Mouse (Mus musculus) neural tube, embryonic 14.5 days (tissue): ENCODE measurements around the gene St13. TPM values are rescaled to one million over a fixed set of nuclear protein-coding genes. Genes with fewer than 3 reads are reported as not detected.
A peak's percentile ranks its signal among the peaks of the same experiment; 100 is the strongest.

Experiments used
- ATAC-seq: fragments of 200-750 bp; cut with Nextera tagmentation; 2 replicates; pipeline ENCODE4 v1.8.0; 2017; ENCODE audit warnings: low read depth, mild to moderate bottlenecking, moderate TSS enrichment, moderate library complexity
- H3K27ac ChIP-seq: fragments of 300-500 bp; sonication (generic); 2 replicates; pipeline ENCODE4 v1.5.1; 2014; ENCODE audit warnings: low read depth, mild to moderate bottlenecking, control low read depth, low read length, moderate library complexity, mixed read lengths
- H3K27me3 ChIP-seq: fragments of 300-500 bp; sonication (generic); 2 replicates; pipeline ENCODE4 v1.6.1; 2014; ENCODE audit warnings: low read length; ENCODE audit not compliant: control insufficient read depth, insufficient read depth
- H3K36me3 ChIP-seq: fragments of 300-500 bp; sonication (generic); 2 replicates; pipeline ENCODE4 v1.6.1; 2014; ENCODE audit warnings: low read length, mixed read lengths; ENCODE audit not compliant: control insufficient read depth, insufficient read depth
- H3K4me1 ChIP-seq: fragments of 300-500 bp; sonication (generic); 2 replicates; pipeline ENCODE4 v1.6.1; 2014; ENCODE audit warnings: low read length; ENCODE audit not compliant: control insufficient read depth, insufficient read depth
- H3K4me2 ChIP-seq: fragments of 300-500 bp; sonication (generic); 2 replicates; pipeline ENCODE4 v1.6.1; 2014; ENCODE audit warnings: mild to moderate bottlenecking, low read depth, low read length, control low read depth
- H3K4me3 ChIP-seq: fragments of 300-500 bp; sonication (generic); 2 replicates; pipeline ENCODE4 v1.5.1; 2014; ENCODE audit warnings: low read depth, low read length, control low read depth, mixed read lengths
- H3K9ac ChIP-seq: fragments of 300-500 bp; sonication (generic); replicated peaks from 2 replicates; pipeline ENCODE4 v1.6.1; 2014; ENCODE audit warnings: low read depth, mild to moderate bottlenecking, control low read depth, low read length, mixed read lengths
- H3K9me3 ChIP-seq: fragments of 300-500 bp; sonication (generic); 2 replicates; pipeline ENCODE4 v1.6.1; 2016; ENCODE audit warnings: low read length; ENCODE audit not compliant: control insufficient read depth
- WGBS: fragments of 180-500 bp; shearing (Covaris S2); extraction: QIAGEN DNeasy Blood & Tissue Kit; methylation state at CpG from one replicate; pipeline ENCODE4 v1.1.7; 2014; 5-methylcytosine and 5-hydroxymethylcytosine counted together
- polyA plus RNA-seq: library from polyadenylated mRNA; unstranded; fragments of >200 nt; fragmentation: Nextera tagmentation; extraction: Ambion mirVana; gene quantifications from 2 replicates; pipeline ENCODE4 v1.2.1, GENCODE M21; 2014

The St13 gene
- polyA plus RNA-seq = 173 and 184 TPM in 2 replicates

GRCm38 (mm10) chr15:81399638-81400315 is at the start of gene St13, which contains the start of gene Xpnpep3:
Gene St13, minus strand, starts transcription at chr15:81400077.
Gene Xpnpep3, plus strand, starts transcription at chr15:81400138.
- peak; percentile 100 for ATAC-seq
- peaks cover 15% of the 10 kb centered on the region; the same call in 1 of the 2 replicates for H3K4me1 ChIP-seq
- peak within 1 kb of the TSS; percentile 86 for H3K9ac ChIP-seq
- H3K4me3 ChIP-seq = peak within 1 kb of the TSS; percentile 95
- H3K9me3 ChIP-seq = no peaks in the 10 kb centered on the region
- WGBS = under 1% methylated on average over 50 of the region's 50 CpGs
- H3K27me3 ChIP-seq = no peaks in the 10 kb centered on the region
- peak within 1 kb of the TSS; percentile 67 for H3K4me2 ChIP-seq
- H3K36me3 ChIP-seq = no peaks in the 10 kb centered on the region
- H3K27ac ChIP-seq = peak within 1 kb of the TSS; percentile 96

- Histone ChIP-seq H3K4me1 (no peaks in the 10 kb centered on the region), H3K36me3 (peaks cover 3% of the 10 kb centered on the region), H3K27me3 (no peaks in the 10 kb centered on the region), H3K4me3 (no peak overlapping the region), H3K4me2 (no peak overlapping the region), H3K27ac (no peak overlapping the region), H3K9ac (no peak overlapping the region), H3K9me3 (no peaks in the 10 kb centered on the region)
- WGBS = 60% methylated on average over 3 of the region's 3 CpGs
- peak; percentile 71 for ATAC-seq
Measured at GRCm38 (mm10) chr15:81448463-81448862, 48.6 kb upstream of the St13 start.

- Histone ChIP-seq H3K36me3 (0 out of 2 replicates have a peak, but pooled peaks cover 3% of the 10 kb centered on the region), H3K4me1 (no peaks in the 10 kb centered on the region), H3K27ac (no peak overlapping the region), H3K9me3 (no peaks in the 10 kb centered on the region), H3K9ac (no peak overlapping the region), H3K27me3 (no peaks in the 10 kb centered on the region), H3K4me2 (no peak overlapping the region), H3K4me3 (no peak overlapping the region)
- no peak for ATAC-seq
Measured at GRCm38 (mm10) chr15:81439236-81439635, 39.4 kb upstream of the St13 start.

- H3K4me1 ChIP-seq = no peaks in the 10 kb centered on the region
- H3K27me3 ChIP-seq = no peaks in the 10 kb centered on the region
- 0 out of 2 replicates have a peak, but pooled peaks cover 3% of the 10 kb centered on the region for H3K36me3 ChIP-seq
- H3K4me2 ChIP-seq = no peak overlapping the region
- no peaks in the 10 kb centered on the region for H3K9me3 ChIP-seq
- H3K27ac ChIP-seq = no peak overlapping the region
- ATAC-seq = no peak
- H3K4me3 ChIP-seq = no peak overlapping the region
- no peak overlapping the region for H3K9ac ChIP-seq
- WGBS = 97% methylated on average over 1 of the region's 1 CpGs
Measured at GRCm38 (mm10) chr15:81438345-81438744, 38.5 kb upstream of the St13 start.

GRCm38 (mm10) chr15:81431195-81431594 is 31.3 kb upstream of the St13 start:
- no peaks in the 10 kb centered on the region for H3K27me3 ChIP-seq
- H3K4me3 ChIP-seq = no peak overlapping the region
- H3K9ac ChIP-seq = no peak overlapping the region
- H3K4me2 ChIP-seq = no peak overlapping the region
- WGBS = 76% methylated on average over 1 of the region's 1 CpGs
- no peaks in the 10 kb centered on the region for H3K4me1 ChIP-seq
- peaks cover 6% of the 10 kb centered on the region; the same call in 1 of the 2 replicates for H3K36me3 ChIP-seq
- no peaks in the 10 kb centered on the region for H3K9me3 ChIP-seq
- H3K27ac ChIP-seq = no peak overlapping the region
- ATAC-seq = no peak

GRCm38 (mm10) chr15:81427947-81428346 is 28.1 kb upstream of the St13 start:
- 95% methylated on average over 2 of the region's 2 CpGs for WGBS
- no peak overlapping the region for H3K9ac ChIP-seq
- H3K27ac ChIP-seq = no peak overlapping the region
- H3K4me1 ChIP-seq = no peaks in the 10 kb centered on the region
- ATAC-seq = no peak
- H3K27me3 ChIP-seq = no peaks in the 10 kb centered on the region
- peaks cover 6% of the 10 kb centered on the region; the same call in 1 of the 2 replicates for H3K36me3 ChIP-seq
- no peak overlapping the region for H3K4me3 ChIP-seq
- H3K4me2 ChIP-seq = no peak overlapping the region
- no peaks in the 10 kb centered on the region for H3K9me3 ChIP-seq

- ATAC-seq = no peak
- WGBS = 89% methylated on average over 3 of the region's 3 CpGs
- no peaks in the 10 kb centered on the region for H3K4me1 ChIP-seq
Measured at GRCm38 (mm10) chr15:81425311-81425710, 25.4 kb upstream of the St13 start.

GRCm38 (mm10) chr15:81422156-81422681 is 22.3 kb upstream of the St13 start:
- Histone ChIP-seq H3K27me3 (no peaks in the 10 kb centered on the region), H3K9ac (no peak overlapping the region), H3K4me3 (no peak overlapping the region), H3K4me2 (no peak overlapping the region), H3K4me1 (no peaks in the 10 kb centered on the region), H3K27ac (no peak overlapping the region), H3K36me3 (0 out of 2 replicates have a peak, but pooled peaks cover 2% of the 10 kb centered on the region), H3K9me3 (no peaks in the 10 kb centered on the region)
- WGBS = 91% methylated on average over 7 of the region's 7 CpGs
- ATAC-seq = no peak

More at GRCm38 (mm10) chr15:81425311-81425710, 25.4 kb upstream of the St13 start:
- H3K9ac ChIP-seq = no peak overlapping the region
- no peaks in the 10 kb centered on the region for H3K9me3 ChIP-seq
- H3K27ac ChIP-seq = no peak overlapping the region
- peaks cover 3% of the 10 kb centered on the region; the same call in 1 of the 2 replicates for H3K36me3 ChIP-seq
- H3K4me3 ChIP-seq = no peak overlapping the region
- H3K27me3 ChIP-seq = no peaks in the 10 kb centered on the region
- no peak overlapping the region for H3K4me2 ChIP-seq

- Histone ChIP-seq H3K4me1 (no peaks in the 10 kb centered on the region), H3K4me3 (no peak overlapping the region), H3K27me3 (no peaks in the 10 kb centered on the region), H3K4me2 (no peak overlapping the region), H3K9me3 (no peaks in the 10 kb centered on the region), H3K36me3 (no peaks in the 10 kb centered on the region), H3K27ac (no peak overlapping the region), H3K9ac (no peak overlapping the region)
- no peak for ATAC-seq
- WGBS = 66% methylated on average over 1 of the region's 1 CpGs
Measured at GRCm38 (mm10) chr15:81421454-81421853, 21.6 kb upstream of the St13 start.
